In the genomic region with DNA sequence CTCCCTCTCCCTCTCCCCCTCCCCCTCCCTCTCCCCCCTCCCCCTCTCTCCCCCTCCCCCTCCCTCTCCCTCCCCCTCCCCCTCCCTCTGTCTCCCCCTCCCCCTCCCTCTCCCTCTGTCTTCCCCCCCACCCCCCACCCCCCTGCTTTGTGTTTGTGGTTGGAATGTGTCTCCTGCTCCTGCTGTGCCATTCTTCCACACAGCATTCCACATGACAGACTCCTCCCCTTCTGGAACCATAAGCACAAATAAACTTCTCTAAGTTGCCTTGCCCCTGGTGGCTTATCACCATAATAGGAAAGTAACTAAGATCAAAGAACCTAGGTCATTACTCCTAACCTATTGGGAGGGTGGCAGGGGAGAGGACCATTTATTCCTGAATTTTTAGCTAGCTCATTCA, we compare ENCODE assay signal across 27 mouse cellular contexts. TPM values are rescaled to one million over a fixed set of nuclear protein-coding genes. Genes with fewer than 3 reads are reported as not detected.
"Had no signal": no experiment of that assay in that cellular context is flagged by ENCODE, and none has a peak within 500 bp of the region (broad histone marks: within the 10 kb centered on the region; RNA-seq: fewer than 3 reads in every experiment).

No protein-coding gene starts in this region.

- H3K4me2 ChIP-seq: heart, embryonic 12.5 days; hindbrain, embryonic 12.5 days; hindbrain, embryonic 14.5 days; intestine, embryonic 15.5 days; limb, embryonic 12.5 days; liver, embryonic 11.5 days; liver, embryonic 13.5 days; liver, embryonic 15.5 days had no signal

- DNase-seq: gastrocnemius, postnatal 10 days; gastrocnemius, postnatal 25 days; heart, adult 18-20 months; heart, postnatal 10 days; heart, postnatal 4 days; kidney, adult 18-20 months; kidney, adult 8-10 months; kidney, postnatal 10 days; kidney, postnatal 25 days; kidney, postnatal 4 days; liver; liver, embryonic 13.5 days had no signal

- H3K36me3 ChIP-seq: heart, embryonic 10.5 days; heart, embryonic 12.5 days; hindbrain, embryonic 10.5 days; hindbrain, embryonic 12.5 days; intestine, embryonic 15.5 days; limb, embryonic 10.5 days; limb, embryonic 12.5 days; liver, embryonic 13.5 days; liver, embryonic 15.5 days had no signal

- H3K9ac ChIP-seq: heart, embryonic 12.5 days; hindbrain, embryonic 12.5 days; hindbrain, embryonic 14.5 days; intestine, embryonic 15.5 days; limb, embryonic 12.5 days; liver, embryonic 13.5 days; liver, embryonic 15.5 days had no signal

- H3K9me3 ChIP-seq: heart, embryonic 10.5 days; heart, embryonic 12.5 days; hindbrain, embryonic 12.5 days; intestine, embryonic 15.5 days; limb, embryonic 10.5 days; limb, embryonic 12.5 days; liver, embryonic 13.5 days; liver, embryonic 15.5 days had no signal

- ATAC-seq: hindbrain, embryonic 16.5 days; inflammation-experienced regulatory T-cells, adult 6 months; intestine, embryonic 15.5 days; intestine, postnatal 0 days had no signal

- H3K4me3 ChIP-seq: heart, embryonic 10.5 days; heart, embryonic 12.5 days; hindbrain, embryonic 10.5 days; hindbrain, embryonic 12.5 days; intestine, embryonic 15.5 days; layer of hippocampus, adult 2 months; left cerebral cortex, adult 2 months; limb, embryonic 10.5 days; limb, embryonic 12.5 days; liver, embryonic 13.5 days; liver, embryonic 15.5 days had no signal

- H3K27me3 ChIP-seq: hindbrain, embryonic 12.5 days; intestine, embryonic 15.5 days; limb, embryonic 12.5 days had no signal

- H3K4me1 ChIP-seq: heart, embryonic 10.5 days; heart, embryonic 12.5 days; hindbrain, embryonic 10.5 days; hindbrain, embryonic 12.5 days; limb, embryonic 10.5 days; limb, embryonic 12.5 days; liver, embryonic 15.5 days had no signal

- H3K27ac ChIP-seq: heart, embryonic 10.5 days; hindbrain, embryonic 10.5 days; hindbrain, embryonic 12.5 days; hindbrain, embryonic 14.5 days; intestine, embryonic 15.5 days; layer of hippocampus, adult 2 months; left cerebral cortex, adult 2 months; limb, embryonic 10.5 days; limb, embryonic 12.5 days; liver, embryonic 13.5 days; liver, embryonic 15.5 days had no signal

RNA-seq across cellular contexts. Expression of a gene that starts 6.7 kb away (rescaled TPM):
- polyA plus RNA-seq: inflammation-experienced regulatory T-cells, adult 6 months; liver, embryonic 13.5 days had no signal
